Mouse (Mus musculus): ENCODE results near the gene Lrguk.

Gene Lrguk

DNA sequence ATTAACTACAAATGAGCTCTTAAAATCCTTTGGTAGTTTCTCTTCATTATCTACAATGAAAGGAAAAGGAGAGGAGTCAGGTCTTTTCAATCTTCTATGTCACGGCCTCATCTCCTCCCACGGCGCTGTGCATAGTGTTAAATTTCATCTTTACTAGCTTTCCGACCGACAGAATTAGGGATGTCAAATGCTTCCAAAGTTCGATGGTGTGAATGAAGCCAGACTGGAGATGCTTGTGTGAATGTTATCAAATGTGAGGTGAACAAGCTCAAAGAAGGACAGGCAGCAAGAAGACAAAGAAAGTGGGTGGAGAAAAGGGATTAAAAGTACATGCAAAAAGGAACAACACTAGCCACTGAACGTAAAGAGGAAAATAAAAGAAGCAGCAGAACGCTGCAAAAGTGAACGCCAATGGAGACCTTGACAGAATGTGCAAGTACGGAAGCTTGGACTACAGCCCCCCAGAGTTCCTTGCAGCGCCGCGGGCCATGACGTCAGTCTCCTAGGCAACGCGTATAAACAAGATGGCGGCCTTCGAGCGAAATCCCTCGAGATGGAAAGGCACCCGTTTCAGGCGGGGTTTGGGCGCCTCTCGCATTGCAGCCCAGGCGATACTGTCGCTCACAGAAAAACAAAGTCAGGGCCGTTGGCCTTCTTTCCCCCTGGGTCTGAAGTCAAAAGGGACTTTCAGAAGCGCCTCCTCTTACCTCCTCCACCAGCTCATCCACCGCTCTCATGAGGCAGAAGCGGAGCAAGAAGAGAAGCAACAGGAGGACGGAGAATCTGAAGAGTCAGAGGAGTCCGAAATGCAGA lies at the start of gene Lrguk:
Gene Lrguk (plus strand): TSS at position 516 of the 813 bp plus-strand sequence.
- DNase-seq (ENCODE audit: low read depth, low spot score): peak; percentile 96

DNA sequence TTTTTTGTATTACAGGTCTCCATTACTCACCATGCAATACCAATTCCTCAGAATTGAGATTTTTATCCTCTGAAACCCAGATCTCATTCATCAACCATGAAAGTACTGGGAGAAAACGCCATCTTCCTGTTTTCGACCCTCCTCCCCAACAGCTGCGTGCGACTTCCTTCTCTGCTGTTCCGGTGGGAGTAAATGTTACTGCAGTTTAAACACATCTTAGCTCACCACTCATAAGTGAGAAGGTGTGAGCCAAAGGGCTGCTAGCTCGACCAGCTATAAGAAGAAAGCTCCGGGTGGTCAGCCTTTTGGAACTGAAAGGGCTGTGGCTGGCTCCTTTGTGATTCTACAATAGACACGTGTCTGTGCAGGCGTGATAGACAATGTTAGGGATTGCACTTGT lies 46.5 kb upstream of the Lrguk start:
- DNase-seq (ENCODE audit: low read depth, low spot score): peak; percentile 8

DNA sequence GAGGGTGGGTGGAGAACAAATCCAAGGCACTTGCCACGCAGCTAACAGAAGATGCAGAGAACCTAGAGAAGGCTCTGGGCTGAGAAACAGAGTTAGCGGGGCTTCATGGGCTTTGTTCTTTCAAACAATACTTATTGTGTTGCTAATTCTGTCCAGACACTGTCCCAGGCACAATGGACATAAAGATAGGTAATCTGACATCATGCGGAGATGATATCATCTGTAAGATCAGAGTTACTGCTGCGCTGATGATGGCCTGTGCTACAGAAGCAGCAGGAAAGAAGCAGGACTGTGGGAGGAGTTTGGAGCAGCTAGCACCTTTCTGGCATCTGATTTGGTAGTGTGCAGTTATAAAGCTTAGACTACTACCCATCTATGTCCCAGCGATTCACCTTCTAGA lies 42.1 kb upstream of the Lrguk start:
- DNase-seq (ENCODE audit: low read depth, low spot score): peak; percentile 21

DNA sequence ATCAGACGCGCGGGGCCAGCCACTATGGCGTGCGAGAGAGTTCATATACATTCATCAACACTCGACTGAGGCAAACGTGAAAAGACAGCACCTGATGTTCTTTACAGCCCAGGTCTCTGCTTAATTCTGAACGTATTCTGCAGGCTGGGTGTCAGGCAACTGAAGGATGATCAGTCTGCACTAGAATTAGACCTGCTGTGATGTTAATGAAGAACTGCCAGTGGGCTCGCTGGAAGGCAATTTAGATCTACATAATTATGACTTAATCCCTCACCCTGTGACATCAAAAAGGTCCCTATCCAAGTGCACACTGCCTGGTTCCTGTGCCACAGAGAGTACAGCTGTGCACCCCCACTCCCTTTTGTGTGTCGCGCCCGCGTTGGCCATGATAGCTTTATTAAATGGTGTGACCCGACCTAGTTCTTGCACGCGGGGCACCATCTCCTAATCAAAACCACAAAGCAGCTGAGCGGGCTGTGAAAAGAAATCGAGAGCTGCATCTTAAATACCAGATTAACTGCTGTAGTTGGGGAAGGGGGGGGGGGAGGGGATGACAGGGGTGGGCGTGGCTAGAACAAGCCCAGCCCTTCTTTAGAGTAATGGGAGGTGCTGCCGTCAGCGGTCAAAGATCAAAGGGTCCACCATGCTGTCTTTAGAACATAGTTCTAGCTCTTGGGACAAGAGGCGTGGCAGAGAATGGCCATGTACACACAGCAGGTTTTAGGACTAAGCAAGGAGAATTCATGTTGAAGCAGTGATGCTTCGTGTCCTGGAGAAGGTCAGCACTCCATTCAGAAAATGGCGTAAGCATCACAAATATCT lies 36.8 kb upstream of the Lrguk start:
- no peak for DNase-seq (ENCODE audit: low read depth, low spot score)

DNA sequence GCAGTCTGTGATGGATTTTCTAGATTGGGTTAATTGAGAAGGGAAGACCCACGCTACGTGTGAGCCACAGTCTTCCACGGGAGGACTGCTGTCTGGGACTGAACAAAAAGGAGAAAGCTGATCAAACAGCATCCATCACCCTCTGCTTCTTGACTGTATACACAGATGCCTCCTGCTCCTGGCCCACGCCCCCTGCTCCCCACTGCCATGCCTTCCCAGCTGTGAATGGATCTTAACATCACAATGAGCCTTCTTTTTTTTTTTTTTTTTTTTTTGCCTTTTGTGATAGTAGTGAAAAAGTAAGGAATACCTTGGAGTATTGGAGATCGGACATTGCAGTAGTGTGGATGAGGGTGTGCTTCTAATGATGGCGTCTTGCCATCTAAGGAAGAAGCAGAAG lies 35.4 kb upstream of the Lrguk start:
- no peak for DNase-seq (ENCODE audit: low read depth, low spot score)

DNA sequence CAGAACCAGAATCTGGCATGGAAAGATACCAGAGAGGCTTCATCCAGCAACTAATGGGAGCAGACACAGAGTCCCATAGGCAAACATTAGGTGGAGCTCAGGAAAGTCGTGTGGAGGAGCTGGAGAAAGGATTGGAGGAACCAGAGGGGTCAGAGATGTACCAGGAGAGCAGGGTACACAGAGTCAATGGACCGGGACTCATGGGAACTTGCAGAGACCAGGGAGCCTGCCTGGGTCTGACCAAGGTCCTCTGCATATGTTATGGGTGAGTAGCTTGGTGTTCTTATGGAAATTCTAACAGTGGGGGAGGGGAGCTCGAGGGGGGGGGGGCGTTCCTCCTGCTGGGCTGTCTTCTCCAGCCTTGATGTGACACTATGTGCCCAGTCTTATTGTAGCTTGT lies 30.7 kb upstream of the Lrguk start:
- DNase-seq (ENCODE audit: low read depth, low spot score): no peak

DNA sequence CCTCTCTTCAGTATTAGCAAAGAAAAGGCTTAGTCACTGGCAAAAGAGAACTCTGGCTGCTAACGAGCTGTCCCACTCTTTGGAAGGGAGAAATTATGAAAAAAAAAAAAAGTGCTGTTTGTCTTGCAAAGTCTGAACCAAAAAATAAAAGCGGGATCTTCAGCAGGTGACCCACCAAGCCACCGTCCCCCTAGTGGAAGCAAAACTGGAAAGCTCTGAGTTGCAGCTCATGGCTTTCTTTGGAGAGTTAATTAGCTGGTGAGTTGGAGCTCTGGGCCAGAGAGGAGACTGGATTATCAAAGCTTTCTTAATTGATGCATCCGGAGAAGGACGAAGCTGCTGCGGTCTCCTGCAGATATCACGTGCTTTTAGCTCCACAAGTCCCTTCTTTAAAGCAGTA lies 29.7 kb upstream of the Lrguk start:
- DNase-seq (ENCODE audit: low read depth, low spot score): no peak

DNA sequence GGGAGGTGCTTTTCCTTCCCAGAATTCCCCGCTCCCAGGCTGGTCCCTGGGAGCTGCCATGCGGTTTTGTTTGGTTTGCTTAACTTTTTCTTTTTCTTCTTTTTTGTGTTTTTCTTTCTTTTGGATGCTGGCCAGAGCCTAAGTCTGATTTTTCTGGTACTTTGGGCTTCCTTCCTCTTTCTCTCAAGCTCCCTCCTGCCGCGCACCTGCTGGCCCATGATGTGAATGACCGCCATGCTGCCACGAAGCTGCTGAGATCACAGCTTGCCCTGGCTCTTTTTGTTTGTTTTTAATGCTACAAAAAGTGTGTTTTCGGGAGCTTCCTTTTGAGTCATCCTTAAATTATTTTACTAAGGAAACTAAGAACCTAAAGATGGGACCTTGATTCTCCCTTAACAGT lies 28.6 kb upstream of the Lrguk start:
- DNase-seq (ENCODE audit: low read depth, low spot score): no peak

DNA sequence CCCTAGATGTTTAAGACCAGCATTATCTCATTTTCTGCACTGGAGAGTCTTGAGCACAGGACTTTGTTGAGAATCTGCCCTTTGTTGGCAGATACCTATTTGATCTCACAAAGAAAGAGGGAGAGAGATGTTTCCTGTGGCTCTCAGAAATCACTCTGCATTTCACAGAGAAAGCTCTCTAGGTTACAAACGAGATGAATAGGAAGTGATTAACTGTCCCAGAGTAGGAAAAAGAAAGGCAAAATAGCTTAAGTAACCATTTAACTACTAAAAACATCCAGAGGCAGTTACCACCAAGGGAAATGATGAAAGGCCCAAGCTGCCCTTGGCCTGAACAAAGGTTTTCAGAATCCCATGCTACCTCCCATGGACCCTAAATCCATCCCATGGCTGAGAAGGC lies 26.2 kb upstream of the Lrguk start:
- DNase-seq (ENCODE audit: low read depth, low spot score): no peak

DNA sequence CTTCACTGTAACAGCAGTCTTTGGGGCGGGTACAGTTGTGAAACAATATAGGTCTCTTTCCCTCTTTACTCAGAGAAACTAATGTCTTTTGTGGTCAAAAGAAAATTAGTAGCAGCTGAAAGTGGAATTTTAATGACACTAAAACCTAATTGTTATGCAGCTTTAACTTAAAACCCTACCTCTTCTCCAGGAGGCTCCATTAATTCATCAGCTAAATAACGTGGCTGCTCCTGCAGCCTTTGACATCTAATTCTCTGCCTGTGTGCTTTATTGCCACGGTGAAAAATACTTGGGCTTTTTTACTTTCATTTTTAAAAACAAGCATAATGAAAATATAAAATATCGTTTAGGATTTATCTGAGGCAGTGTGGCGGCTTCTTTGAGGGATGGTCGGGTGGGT lies 15.8 kb upstream of the Lrguk start:
- no peak for DNase-seq (ENCODE audit: low read depth, low spot score)

DNA sequence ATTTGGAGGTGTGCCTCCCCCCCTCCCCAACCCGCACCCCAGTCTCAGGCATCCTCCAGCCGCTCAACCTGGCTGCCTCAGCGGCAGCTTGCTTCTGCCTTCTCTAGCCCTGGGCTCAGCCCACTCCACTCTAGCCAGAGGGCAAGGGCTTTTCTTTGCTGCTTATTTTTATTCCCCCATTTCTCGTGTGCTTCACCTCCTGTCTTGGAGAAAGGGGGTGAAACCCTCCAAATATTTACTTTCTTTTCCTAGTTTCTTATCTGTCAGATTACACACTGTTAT lies 439 bp downstream of the Lrguk start:
- no peak for DNase-seq (ENCODE audit: low read depth, low spot score)

DNA sequence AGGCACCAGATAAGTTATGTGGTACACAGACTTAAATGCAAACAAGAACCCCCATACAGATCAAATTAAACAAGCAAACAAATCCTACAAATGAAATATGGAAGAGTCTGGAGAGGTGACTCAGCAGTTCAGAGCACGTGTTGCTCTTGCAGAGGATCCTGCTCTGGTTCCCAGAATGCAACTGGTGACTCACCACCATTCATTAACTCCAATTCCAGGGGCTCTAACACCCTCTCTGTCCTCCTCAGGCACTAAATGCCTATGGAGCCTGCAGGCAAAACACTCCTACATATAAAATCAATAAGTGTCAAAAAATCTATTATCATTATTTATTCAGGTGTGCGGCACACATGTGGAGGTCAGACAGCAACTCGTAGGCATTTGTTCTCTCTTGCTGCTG lies 4.8 kb downstream of the Lrguk start:
- no peak for DNase-seq (ENCODE audit: low read depth, low spot score)

DNA sequence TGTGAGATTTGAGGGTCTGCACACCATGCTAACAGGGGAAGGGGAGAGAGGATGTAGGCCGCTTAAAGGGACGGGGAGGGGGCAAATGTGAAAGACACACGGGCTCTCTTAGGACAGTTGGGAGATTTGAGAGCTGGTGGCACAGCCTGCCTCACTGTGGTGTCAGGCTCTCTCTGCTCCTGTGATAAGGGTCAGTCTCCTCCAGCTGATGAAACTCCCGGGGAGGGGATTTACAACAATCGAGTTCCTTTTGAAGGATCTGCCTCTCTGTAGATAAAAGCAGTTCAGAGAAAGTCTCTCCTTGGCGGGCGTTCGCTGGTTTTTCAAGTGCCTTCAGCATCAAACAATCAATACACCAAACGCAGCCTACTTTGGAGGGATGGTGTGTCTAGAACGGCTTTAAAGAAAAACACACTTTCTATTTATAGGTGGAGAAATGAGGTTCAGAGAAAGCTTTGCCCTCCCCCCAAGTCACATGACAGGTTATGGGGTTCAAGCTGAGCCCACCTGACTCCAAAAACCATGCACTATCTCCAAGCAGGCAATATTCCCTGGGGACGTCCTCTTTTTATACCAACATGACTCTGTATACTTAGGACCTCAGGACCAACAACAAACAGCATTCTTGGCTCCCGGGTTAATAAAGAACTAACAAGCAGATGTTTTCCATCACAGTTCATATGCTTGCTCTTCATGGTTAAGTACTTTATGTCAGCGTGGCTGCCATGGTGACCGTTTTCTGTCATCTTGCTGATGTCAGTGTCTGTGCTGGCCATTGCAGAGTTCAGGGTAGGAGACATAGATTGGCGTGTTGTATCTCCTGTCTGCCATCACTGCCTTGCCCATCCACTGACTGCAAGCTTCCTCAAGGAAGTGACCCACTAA lies 5.6 kb downstream of the Lrguk start:
- no peak for DNase-seq (ENCODE audit: low read depth, low spot score)

DNA sequence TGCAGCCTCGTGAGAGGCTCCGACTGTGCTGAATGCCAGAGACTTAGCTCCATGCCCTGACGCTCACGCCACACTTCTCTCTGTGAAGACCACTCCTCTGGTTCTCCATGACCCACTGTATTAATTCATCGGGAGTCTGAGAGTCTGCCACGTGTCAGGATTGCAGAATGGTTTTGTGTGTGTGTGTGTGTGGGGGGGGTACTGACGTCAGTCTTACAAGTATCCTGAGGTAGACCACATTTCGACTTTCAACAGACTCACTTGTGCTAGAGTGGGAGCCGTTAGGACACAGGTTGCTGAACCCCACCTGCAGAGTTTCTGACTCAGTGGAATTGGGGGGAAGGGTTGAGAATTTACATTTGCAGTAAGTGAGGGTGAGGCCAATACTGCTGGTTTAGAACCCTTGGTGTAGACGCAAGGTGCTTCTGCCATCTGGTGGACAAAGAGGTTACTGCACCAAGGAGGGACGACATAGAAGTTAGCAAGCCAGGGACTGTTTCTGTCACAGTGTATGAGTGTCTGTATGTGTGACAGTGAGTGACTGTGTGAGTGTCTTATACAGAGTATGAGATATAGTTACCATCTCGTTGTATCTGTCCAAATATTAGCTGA lies 11.5 kb downstream of the Lrguk start:
- DNase-seq (ENCODE audit: low read depth, low spot score): peak; percentile 88

DNA sequence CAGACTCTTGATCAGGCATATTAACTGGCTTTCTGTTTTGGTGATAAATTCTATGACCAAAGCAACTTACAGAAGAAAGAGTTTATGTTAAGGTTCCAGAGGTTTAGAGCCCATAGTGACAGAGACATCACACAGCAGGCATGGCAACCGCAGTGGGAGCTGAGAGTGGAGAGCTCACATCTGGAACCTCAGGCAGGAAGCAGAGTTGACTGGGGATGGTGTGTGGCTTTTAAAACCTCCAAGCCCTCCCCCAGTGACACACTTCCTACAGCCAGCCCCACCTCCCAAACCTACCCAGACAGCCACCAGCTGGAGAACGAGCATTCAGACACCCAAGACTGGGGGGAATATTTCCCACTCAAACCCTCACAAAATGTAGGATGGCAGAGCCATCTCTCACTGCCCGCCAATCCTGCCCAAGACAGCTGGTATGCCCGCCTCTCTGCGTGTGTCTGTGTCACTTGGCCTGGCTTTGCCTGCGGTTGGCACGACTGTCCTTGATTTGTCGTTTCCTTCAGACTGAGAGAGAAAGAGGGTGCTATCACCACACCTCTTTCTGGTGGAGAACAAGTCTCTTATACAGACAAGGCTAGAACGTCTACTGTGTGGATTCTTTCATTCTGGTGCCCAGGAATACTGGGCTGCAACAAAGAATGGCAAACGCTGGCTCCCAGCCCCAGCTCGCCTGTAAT lies 12.5 kb downstream of the Lrguk start:
- no peak for DNase-seq (ENCODE audit: low read depth, low spot score)

DNA sequence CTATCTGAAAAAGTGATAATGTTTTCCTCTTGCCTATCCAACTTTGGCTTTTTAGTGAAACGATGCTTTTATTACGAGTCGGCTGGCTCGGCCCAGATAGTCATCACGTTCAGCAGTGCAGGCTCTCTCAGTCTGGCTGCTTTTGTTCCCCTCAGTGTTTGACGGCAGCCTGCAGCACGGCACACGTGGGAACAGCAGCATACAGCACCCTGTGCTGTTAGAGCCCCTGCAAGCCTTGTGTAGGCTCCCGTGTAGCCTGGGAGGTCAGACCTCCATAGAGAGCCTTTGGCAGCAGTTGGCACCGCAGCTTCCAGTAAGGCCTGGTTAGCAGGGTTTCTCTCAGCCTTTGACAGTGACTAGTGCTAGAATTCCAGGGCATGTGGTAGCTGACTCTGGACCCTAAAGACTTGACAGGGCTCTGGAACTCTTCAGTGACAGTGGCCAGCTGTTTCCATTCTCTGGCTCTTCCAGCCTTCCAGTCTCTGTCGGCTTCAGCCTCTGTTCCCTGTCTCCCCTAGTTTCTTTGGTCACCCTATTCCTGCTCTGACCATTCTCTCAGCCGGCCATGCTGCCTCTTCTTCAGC lies 15.1 kb downstream of the Lrguk start:
- no peak for DNase-seq (ENCODE audit: low read depth, low spot score)

DNA sequence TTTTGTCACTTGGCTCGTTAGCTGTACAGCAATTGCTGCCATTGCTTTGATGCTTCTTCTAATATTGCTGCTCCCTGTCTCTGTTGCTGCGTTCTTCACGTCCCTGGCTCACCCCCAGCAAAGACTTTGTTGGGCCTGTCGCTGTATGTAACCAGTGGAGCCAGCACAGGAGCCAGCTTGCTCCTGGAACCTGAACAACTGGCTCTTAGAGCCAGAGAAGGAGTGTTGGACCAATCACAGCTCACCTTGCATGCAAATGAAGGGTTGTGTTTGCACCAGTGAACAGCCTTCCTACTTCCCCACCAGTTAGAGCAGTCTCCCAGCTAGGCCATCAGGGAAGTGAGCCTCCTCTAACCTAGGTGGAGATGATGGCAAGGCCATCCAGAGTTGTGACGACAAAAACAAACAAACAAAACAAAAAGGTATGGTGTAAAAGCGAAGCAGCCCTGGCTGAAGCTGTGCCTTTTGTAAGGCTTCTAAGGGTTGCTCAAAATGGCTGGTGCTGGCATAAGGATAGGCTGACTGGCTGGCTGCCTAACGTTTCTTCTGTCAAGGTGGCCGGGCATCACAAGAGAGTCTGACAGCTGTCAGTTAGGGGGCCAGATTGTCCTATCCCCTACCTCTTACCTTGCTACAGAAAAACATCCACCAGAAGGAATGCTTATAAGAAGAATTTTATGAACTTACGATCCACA lies 15.7 kb downstream of the Lrguk start:
- DNase-seq (ENCODE audit: low read depth, low spot score): no peak

DNA sequence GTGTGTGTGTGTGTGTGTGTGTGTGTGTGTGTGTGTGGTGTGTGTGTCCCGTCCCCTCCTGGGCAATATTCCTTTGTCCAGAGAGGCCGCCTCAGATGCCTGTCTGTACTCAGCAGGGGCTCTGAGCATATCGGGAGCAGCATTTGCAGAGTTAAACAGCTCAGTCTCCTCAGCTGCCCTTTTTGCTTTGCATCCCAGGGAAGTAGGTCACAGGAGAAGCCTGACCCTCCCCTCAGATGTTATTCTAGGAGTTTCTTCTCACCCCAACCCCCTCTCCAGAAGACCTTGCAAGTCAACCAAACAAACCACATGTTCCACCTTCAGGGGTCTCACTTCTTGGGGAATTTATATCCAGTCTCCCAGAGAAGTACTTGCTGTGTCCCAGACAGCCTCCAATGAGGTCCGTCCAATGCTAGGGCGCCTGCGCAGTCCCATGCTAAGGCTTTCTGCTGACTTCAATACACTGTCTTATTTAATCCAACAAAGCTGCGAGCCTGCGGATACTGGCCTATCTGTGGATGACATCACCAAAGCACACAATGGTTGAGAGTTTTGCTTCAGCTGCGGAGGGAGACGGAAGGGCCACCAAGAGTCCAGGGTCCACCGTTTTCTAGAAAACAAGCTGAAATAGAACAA lies 17.4 kb downstream of the Lrguk start:
- DNase-seq (ENCODE audit: low read depth, low spot score): peak; percentile 49

DNA sequence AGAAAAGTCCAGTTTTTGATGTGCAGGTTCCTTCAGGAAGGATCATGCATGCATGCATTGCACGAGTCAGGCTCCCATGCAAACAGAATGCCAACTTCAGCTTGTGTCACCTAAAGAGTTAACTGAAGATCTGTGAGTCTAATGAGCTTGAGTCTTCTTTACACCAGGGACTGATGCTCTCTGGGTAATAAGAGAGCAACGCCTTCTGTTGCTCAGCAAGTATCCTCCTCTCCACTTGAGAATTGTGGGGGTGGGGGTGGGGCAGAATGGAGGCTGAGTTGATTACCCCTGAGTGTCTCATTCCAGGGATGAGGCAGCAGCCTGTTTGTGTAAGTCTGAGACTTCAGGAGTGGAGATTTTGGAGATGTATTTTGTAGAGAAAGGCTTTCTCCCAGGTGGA lies 20.2 kb downstream of the Lrguk start:
- peak; percentile 27 for DNase-seq (ENCODE audit: low read depth, low spot score)

DNA sequence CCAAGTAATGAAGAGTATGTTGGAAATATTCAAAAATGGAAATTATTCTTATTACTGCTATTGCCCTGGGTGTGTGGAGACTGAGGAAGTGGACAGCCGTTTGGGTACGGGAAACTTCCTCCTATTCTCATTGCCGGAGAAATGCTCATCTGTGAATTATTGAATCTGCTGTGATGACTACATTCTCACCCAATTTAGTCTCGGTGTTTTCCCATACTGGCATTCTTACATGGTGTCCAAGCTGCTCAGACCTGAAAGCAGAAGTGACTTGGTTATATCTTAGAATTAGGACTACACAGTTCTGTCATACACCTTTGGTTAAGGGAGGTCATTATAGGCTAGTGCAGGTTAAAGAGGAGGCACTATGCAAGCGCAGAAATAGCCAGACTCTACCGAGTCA lies 30.5 kb downstream of the Lrguk start:
- no peak for DNase-seq (ENCODE audit: low read depth, low spot score)

Measured in brain, adult 2 months (tissue).